Mouse (Mus musculus) lung, postnatal 25 days (tissue): Measurements from ENCODE around the gene Gnb2.

Experiments used
- DNase-seq: peaks from one replicate; pipeline ENCODE4 v3.0.0; 2022; ENCODE audit warnings: low spot score

The Gnb2 gene

GRCm38 (mm10) chr5:137539291-137539801 is 6.0 kb upstream of the Gnb2 start:
- no peak for DNase-seq

GRCm38 (mm10) chr5:137537461-137537860 is 4.2 kb upstream of the Gnb2 start:
- no peak for DNase-seq

GRCm38 (mm10) chr5:137535318-137535717 is 2.0 kb upstream of the Gnb2 start:
- DNase-seq, result no peak

GRCm38 (mm10) chr5:137534762-137535161 is 1.5 kb upstream of the Gnb2 start:
- DNase-seq, result peak; percentile 75

- DNase-seq, result no peak
Measured at GRCm38 (mm10) chr5:137532808-137533116, 548 bp downstream of the Gnb2 start.

- DNase-seq, result no peak
Measured at GRCm38 (mm10) chr5:137532131-137532807, 1.0 kb downstream of the Gnb2 start.

- DNase-seq, result peak; percentile 31
Measured at GRCm38 (mm10) chr5:137531414-137532130, 1.7 kb downstream of the Gnb2 start.

GRCm38 (mm10) chr5:137530588-137531413 is 2.5 kb downstream of the Gnb2 start:
- DNase-seq, result peak; percentile 71

GRCm38 (mm10) chr5:137530075-137530474 is 3.2 kb downstream of the Gnb2 start:
- DNase-seq, result no peak

GRCm38 (mm10) chr5:137529221-137529995 is 3.9 kb downstream of the Gnb2 start:
- no peak for DNase-seq

GRCm38 (mm10) chr5:137528247-137528968 is 4.9 kb downstream of the Gnb2 start:
- no peak for DNase-seq

GRCm38 (mm10) chr5:137527413-137527812 is 5.9 kb downstream of the Gnb2 start:
- DNase-seq, result no peak

- peak; percentile 31 for DNase-seq
Measured at GRCm38 (mm10) chr5:137526192-137526936, 6.9 kb downstream of the Gnb2 start.

- DNase-seq, result no peak
Measured at GRCm38 (mm10) chr5:137525511-137525910, 7.8 kb downstream of the Gnb2 start.

GRCm38 (mm10) chr5:137524671-137525070 is 8.6 kb downstream of the Gnb2 start:
- DNase-seq, result no peak

- no peak for DNase-seq
Measured at GRCm38 (mm10) chr5:137524251-137524515, 9.1 kb downstream of the Gnb2 start.

- no peak for DNase-seq
Measured at GRCm38 (mm10) chr5:137523396-137524250, 9.7 kb downstream of the Gnb2 start.

GRCm38 (mm10) chr5:137522711-137523110 is 10.6 kb downstream of the Gnb2 start:
- no peak for DNase-seq

GRCm38 (mm10) chr5:137521861-137522260 is 11.4 kb downstream of the Gnb2 start:
- DNase-seq, result no peak
